9 mouse cellular contexts compared by ENCODE assay signal in the genomic region with DNA sequence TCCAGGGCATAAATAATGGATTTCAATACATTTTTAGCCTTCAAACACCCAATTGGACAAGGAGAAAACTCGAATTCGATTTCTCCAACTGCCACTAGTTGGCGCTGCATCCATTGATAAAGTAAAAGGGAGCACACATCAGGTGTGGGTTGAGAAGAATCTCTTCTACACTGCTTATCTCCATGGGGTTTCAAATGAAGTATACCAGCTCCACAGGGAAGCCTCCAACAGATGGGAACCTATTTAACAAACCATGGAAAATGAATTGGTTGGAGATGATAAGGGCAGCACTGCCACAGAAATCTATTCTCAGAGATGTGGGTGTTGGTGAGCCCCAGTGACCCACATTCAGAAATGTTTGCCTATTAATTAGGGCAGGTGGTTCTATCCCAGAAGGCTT.
DNase-seq lines count a peak whose midpoint lies in the region; ATAC-seq and TF ChIP-seq lines count a peak whose summit lies in the region.
"Had no signal": no experiment of that assay in that cellular context is flagged by ENCODE, and none has a peak within 500 bp of the region (broad histone marks: within the 10 kb centered on the region; RNA-seq: fewer than 3 reads in every experiment).

No protein-coding gene starts in this region.

- no peak overlapping the region for H3K4me3 ChIP-seq in liver, embryonic 14.5 days (ENCODE audit: insufficient read depth in 1 of 2, low read depth in 2 of 2, low read length in 2 of 2)
- no peak overlapping the region for H3K4me3 ChIP-seq in liver, embryonic 12.5 days
- H3K4me3 ChIP-seq: limb, embryonic 13.5 days had no signal

- TF ChIP-seq EP300 in liver, embryonic 14.5 days (IDR thresholded peaks at IDR 0.05; ENCODE audit: low read depth): no peak

- H3K9me3 ChIP-seq in liver, embryonic 14.5 days (ENCODE audit: control insufficient read depth, low read length): no peaks in the 10 kb centered on the region
- no peaks in the 10 kb centered on the region for H3K9me3 ChIP-seq in liver, embryonic 12.5 days (replicated peaks)
- H3K9me3 ChIP-seq: limb, embryonic 13.5 days had no signal

- no peaks in the 10 kb centered on the region for H3K36me3 ChIP-seq in liver, embryonic 14.5 days (replicated peaks; ENCODE audit: control insufficient read depth, insufficient read depth, low read depth)
- no peaks in the 10 kb centered on the region for H3K36me3 ChIP-seq in liver, embryonic 12.5 days
- H3K36me3 ChIP-seq: limb, embryonic 13.5 days had no signal

- H3K4me2 ChIP-seq in liver, embryonic 14.5 days (ENCODE audit: low read depth): no peak overlapping the region
- H3K4me2 ChIP-seq in liver, embryonic 12.5 days: no peak overlapping the region
- H3K4me2 ChIP-seq: limb, embryonic 13.5 days had no signal

- WGBS in liver, embryonic 14.5 days (ENCODE audit: insufficient replicate concordance): 5% methylated on average over 3 of the region's 3 CpGs
- WGBS in liver, embryonic 12.5 days (ENCODE audit: insufficient replicate concordance): 4% methylated on average over 3 of the region's 3 CpGs

- no peaks in the 10 kb centered on the region for H3K27me3 ChIP-seq in liver, embryonic 14.5 days (ENCODE audit: control insufficient read depth, insufficient read depth, low read length)
- H3K27me3 ChIP-seq in liver, embryonic 12.5 days (replicated peaks): no peaks in the 10 kb centered on the region
- H3K27me3 ChIP-seq: limb, embryonic 13.5 days had no signal

- peak; percentile 35; the same call in 1 of the 2 replicates for TF ChIP-seq CTCF in liver, embryonic 14.5 days (IDR thresholded peaks at IDR 0.05; ENCODE audit: low read depth)

- peak; percentile 65 for DNase-seq in embryo, embryonic 10 days (ENCODE audit: low spot score)
- DNase-seq in embryo, embryonic 9.5 days (ENCODE audit: extremely low spot score): no peak
- DNase-seq in liver, embryonic 14.5 days (ENCODE audit: low read depth in 3 of 3, low spot score in 3 of 3): no peak
- DNase-seq in adrenal gland, postnatal 36 days: peak; percentile 12 to 32
- DNase-seq in induced T-regulatory cell, adult 2 months (ENCODE audit: low read depth): peak; percentile 1
- no peak for DNase-seq in ovary, adult 18-20 months (ENCODE audit: low spot score)

- H3K27ac ChIP-seq in liver, embryonic 14.5 days: no peak overlapping the region
- H3K27ac ChIP-seq in liver, embryonic 12.5 days: no peak overlapping the region
- H3K27ac ChIP-seq: limb, embryonic 13.5 days had no signal

- H3K4me1 ChIP-seq in liver, embryonic 14.5 days (replicated peaks; ENCODE audit: control insufficient read depth in 2 of 2, insufficient read depth in 2 of 2, low read length in 1 of 2): no peaks in the 10 kb centered on the region
- H3K4me1 ChIP-seq in liver, embryonic 12.5 days: no peaks in the 10 kb centered on the region
- H3K4me1 ChIP-seq: limb, embryonic 13.5 days had no signal

- no peak overlapping the region for H3K9ac ChIP-seq in liver, embryonic 14.5 days (replicated peaks)
- no peak overlapping the region for H3K9ac ChIP-seq in liver, embryonic 12.5 days
- H3K9ac ChIP-seq: limb, embryonic 13.5 days had no signal

- ATAC-seq in liver, embryonic 14.5 days (ENCODE audit: insufficient read depth): no peak
- ATAC-seq in liver, embryonic 12.5 days: no peak
- no peak for ATAC-seq in monocyte, adult 5-6 weeks (replicated peaks; ENCODE audit: insufficient number of reproducible peaks, low FRiP score, low TSS enrichment, poor library complexity, severe bottlenecking)

Comparison
In these comparisons a context has a peak if more than half of its experiments do, and no peak if none do; other contexts are left out.
1. DNase-seq: peak in embryo, embryonic 10 days (single experiment), adrenal gland, postnatal 36 days (2 of 2) and induced T-regulatory cell, adult 2 months (single experiment); none in embryo, embryonic 9.5 days (single experiment), liver, embryonic 14.5 days (0 of 3) and ovary, adult 18-20 months (single experiment).